In the genomic region with DNA sequence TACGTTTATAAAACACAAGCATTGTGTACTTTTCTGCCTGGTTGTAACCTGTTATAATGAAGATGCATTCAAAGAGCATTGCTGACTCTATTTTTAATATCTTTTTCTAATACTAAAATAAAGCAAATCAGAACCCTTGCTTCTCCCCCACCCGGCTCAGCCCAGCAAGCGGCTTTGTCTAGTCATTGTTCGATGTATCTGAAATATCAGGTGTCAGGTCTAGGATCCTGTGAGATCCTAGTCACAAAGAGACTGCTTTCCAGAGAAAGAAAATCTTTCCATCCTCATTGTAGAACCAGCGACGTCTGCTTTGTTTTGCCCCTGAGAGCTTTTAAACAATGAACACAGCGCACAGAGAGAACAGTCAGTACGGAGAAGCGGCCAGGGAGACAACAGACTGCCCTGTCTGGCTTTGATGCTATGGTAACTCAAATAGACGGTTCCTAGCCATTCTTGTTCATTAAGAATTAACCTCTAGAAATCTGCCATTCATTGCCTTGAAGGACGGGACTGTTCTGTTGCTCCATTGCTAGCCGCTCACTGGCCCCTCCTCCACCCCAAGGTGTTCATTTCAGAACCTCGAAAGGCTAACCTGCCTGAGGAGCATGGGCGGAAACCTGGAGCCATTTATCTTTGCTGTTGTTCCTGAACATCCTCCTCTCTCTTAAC, we compare ENCODE assay signal across 17 mouse cellular contexts. TPM values are rescaled to one million over a fixed set of nuclear protein-coding genes. Genes with fewer than 3 reads are reported as not detected.
A peak's percentile ranks its signal among the peaks of the same experiment; 100 is the strongest.
DNase-seq lines count a peak whose midpoint lies in the region; ATAC-seq and TF ChIP-seq lines count a peak whose summit lies in the region.
"Had no signal": no experiment of that assay in that cellular context is flagged by ENCODE, and none has a peak within 500 bp of the region (broad histone marks: within the 10 kb centered on the region; RNA-seq: fewer than 3 reads in every experiment).

No protein-coding gene starts in this region.

- H3K4me2 ChIP-seq in forebrain, embryonic 14.5 days (ENCODE audit: low read length), result peak overlapping the region; percentile 18; the same call in 1 of the 2 replicates
- H3K4me2 ChIP-seq in hindbrain, postnatal 0 days (ENCODE audit: low read depth, low read length), result peak overlapping the region; percentile 34; the same call in 1 of the 2 replicates
- H3K4me2 ChIP-seq in neural tube, embryonic 13.5 days, result peak overlapping the region; percentile 39
- H3K4me2 ChIP-seq: heart, embryonic 15.5 days; lung, embryonic 15.5 days had no signal

- TF ChIP-seq CTCF in hindbrain, postnatal 0 days (IDR thresholded peaks at IDR 0.05; ENCODE audit: low read depth), result no peak

- 63% methylated on average over 14 of the region's 14 CpGs for WGBS in embryonic facial prominence, embryonic 10.5 days
- WGBS in forebrain, embryonic 14.5 days, result 34% methylated on average over 14 of the region's 14 CpGs
- 27% methylated on average over 14 of the region's 14 CpGs for whole genome bisulfite sequencing in hindbrain, postnatal 0 days
- WGBS in neural tube, embryonic 13.5 days, result 43% methylated on average over 14 of the region's 14 CpGs

- peak overlapping the region; percentile 52; the same call in 1 of the 2 replicates for H3K9ac ChIP-seq in forebrain, embryonic 14.5 days (ENCODE audit: low read length)
- H3K9ac ChIP-seq in hindbrain, postnatal 0 days (replicated peaks; ENCODE audit: low read length), result peak overlapping the region; percentile 30; the same call in 1 of the 2 replicates
- no peak overlapping the region; the same call in 1 of the 2 replicates for H3K9ac ChIP-seq in neural tube, embryonic 13.5 days
- H3K9ac ChIP-seq: heart, embryonic 15.5 days; lung, embryonic 15.5 days had no signal

- no peaks in the 10 kb centered on the region for H3K36me3 ChIP-seq in embryonic facial prominence, embryonic 10.5 days (replicated peaks)
- no peaks in the 10 kb centered on the region for H3K36me3 ChIP-seq in forebrain, embryonic 14.5 days (ENCODE audit: control insufficient read depth, insufficient read depth, low read length)
- H3K36me3 ChIP-seq in hindbrain, postnatal 0 days (ENCODE audit: insufficient read depth, low read length), result no peaks in the 10 kb centered on the region
- H3K36me3 ChIP-seq in neural tube, embryonic 13.5 days, result no peaks in the 10 kb centered on the region
- H3K36me3 ChIP-seq: heart, embryonic 15.5 days; lung, embryonic 15.5 days had no signal

- no peak overlapping the region for H3K27ac ChIP-seq in embryonic facial prominence, embryonic 10.5 days (replicated peaks)
- 0 out of 2 replicates have a peak overlapping the region, but pooled peaks have one; percentile 21 for H3K27ac ChIP-seq in forebrain, embryonic 14.5 days (ENCODE audit: low read depth, low read length)
- H3K27ac ChIP-seq in hindbrain, postnatal 0 days, result 0 out of 2 replicates have a peak overlapping the region, but pooled peaks have one; percentile 32
- H3K27ac ChIP-seq in neural tube, embryonic 13.5 days (replicated peaks), result peak overlapping the region; percentile 72
- H3K27ac ChIP-seq: heart, embryonic 15.5 days; lung, embryonic 15.5 days had no signal

- H3K9me3 ChIP-seq in embryonic facial prominence, embryonic 10.5 days, result no peaks in the 10 kb centered on the region
- H3K9me3 ChIP-seq in forebrain, embryonic 14.5 days (replicated peaks; ENCODE audit: control insufficient read depth, low read length), result no peaks in the 10 kb centered on the region
- H3K9me3 ChIP-seq in hindbrain, postnatal 0 days (ENCODE audit: low read length), result no peaks in the 10 kb centered on the region
- peaks cover 6% of the 10 kb centered on the region; the same call in 1 of the 2 replicates for H3K9me3 ChIP-seq in neural tube, embryonic 13.5 days
- H3K9me3 ChIP-seq: heart, embryonic 15.5 days; lung, embryonic 15.5 days had no signal

- peak overlapping the region; percentile 14; the same call in 1 of the 2 replicates for H3K4me3 ChIP-seq in embryonic facial prominence, embryonic 10.5 days
- no peak overlapping the region for H3K4me3 ChIP-seq in forebrain, embryonic 14.5 days (ENCODE audit: low read depth, low read length)
- no peak overlapping the region for H3K4me3 ChIP-seq in hindbrain, postnatal 0 days (ENCODE audit: low read length)
- H3K4me3 ChIP-seq in neural tube, embryonic 13.5 days, result no peak overlapping the region
- H3K4me3 ChIP-seq: heart, embryonic 15.5 days; lung, embryonic 15.5 days; megakaryocyte, embryonic 14.5 days had no signal

- no peaks in the 10 kb centered on the region for H3K4me1 ChIP-seq in embryonic facial prominence, embryonic 10.5 days
- no peaks in the 10 kb centered on the region; the same call in none of the 2 replicates for H3K4me1 ChIP-seq in forebrain, embryonic 14.5 days (ENCODE audit: control insufficient read depth, insufficient read depth, low read length)
- H3K4me1 ChIP-seq in hindbrain, postnatal 0 days (ENCODE audit: insufficient read depth, low read length), result no peaks in the 10 kb centered on the region
- peaks cover 9% of the 10 kb centered on the region for H3K4me1 ChIP-seq in neural tube, embryonic 13.5 days (replicated peaks)
- H3K4me1 ChIP-seq: heart, embryonic 15.5 days; lung, embryonic 15.5 days had no signal

- no peaks in the 10 kb centered on the region for H3K27me3 ChIP-seq in embryonic facial prominence, embryonic 10.5 days (replicated peaks; ENCODE audit: low read depth, poor library complexity, severe bottlenecking)
- no peaks in the 10 kb centered on the region for H3K27me3 ChIP-seq in forebrain, embryonic 14.5 days (replicated peaks; ENCODE audit: control insufficient read depth, insufficient read depth, low read length)
- no peaks in the 10 kb centered on the region for H3K27me3 ChIP-seq in hindbrain, postnatal 0 days (ENCODE audit: insufficient read depth, low read length)
- no peaks in the 10 kb centered on the region for H3K27me3 ChIP-seq in neural tube, embryonic 13.5 days
- H3K27me3 ChIP-seq: CH12.LX; heart, embryonic 15.5 days; lung, embryonic 15.5 days; megakaryocyte, embryonic 14.5 days had no signal

- ATAC-seq in forebrain, embryonic 14.5 days, result peak; percentile 37; the same call in 1 of the 2 replicates
- peak; percentile 55 for ATAC-seq in hindbrain, postnatal 0 days
- ATAC-seq in neural tube, embryonic 13.5 days (ENCODE audit: low read depth), result peak; percentile 59
- ATAC-seq: Patski had no signal

- DNase-seq in embryonic facial prominence, embryonic 10.5 days (ENCODE audit: low spot score), result no peak
- DNase-seq in forebrain, embryonic 14.5 days (ENCODE audit: low spot score), result peak; percentile 34
- DNase-seq in hindbrain, postnatal 0 days (ENCODE audit: low spot score), result peak; percentile 35
- DNase-seq in spleen, postnatal 10 days (ENCODE audit: low spot score in 2 of 2), result no peak
- DNase-seq in left cerebral cortex, postnatal 10 days (ENCODE audit: extremely low spot score in 1 of 2, low spot score in 2 of 2), result no peak
- DNase-seq in gastrocnemius, adult 18-20 months (ENCODE audit: low spot score), result no peak
- DNase-seq: cerebellum, postnatal 25 days; gastrocnemius, postnatal 25 days; kidney, postnatal 14 days; liver; right cerebral cortex, postnatal 4 days had no signal

- intact Hi-C loops in left cerebral cortex, postnatal 10 days (cut with DNase I), result no loop called here

RNA-seq across cellular contexts. Expression of a gene that starts 22.9 kb away (rescaled TPM):
- 0.91 and 0.96 TPM in 2 replicates for polyA plus RNA-seq in embryonic facial prominence, embryonic 10.5 days (2016; fragmentation: Nextera tagmentation; extraction: Ambion mirVana)
- 1.7 and 2.0 TPM in 2 replicates for polyA plus RNA-seq in forebrain, embryonic 14.5 days (2014; fragmentation: Nextera tagmentation; extraction: Ambion mirVana)
- total RNA-seq in hindbrain, postnatal 0 days (2014; rRNA removed), result 7.1 and 10.0 TPM in 2 replicates
- 4.1 and 5.3 TPM in 2 replicates for polyA plus RNA-seq in hindbrain, postnatal 0 days (2015; fragmentation: Nextera tagmentation; extraction: Ambion mirVana)
- 1.2 and 1.5 TPM in 2 replicates for polyA plus RNA-seq in neural tube, embryonic 13.5 days (2015; fragmentation: Nextera tagmentation; extraction: Ambion mirVana)
- total RNA-seq in left cerebral cortex, postnatal 10 days (2021), result 100 to 1,000 TPM; 106 to 122 TPM
- under 1 TPM; 0.57 to 0.59 TPM for total RNA-seq in gastrocnemius, adult 18-20 months (2021)

Comparison
In these comparisons a context has a peak if more than half of its experiments do, and no peak if none do; other contexts are left out.
1. DNase-seq: peak in forebrain, embryonic 14.5 days (single experiment) and hindbrain, postnatal 0 days (single experiment); none in embryonic facial prominence, embryonic 10.5 days (single experiment), spleen, postnatal 10 days (0 of 2), left cerebral cortex, postnatal 10 days (0 of 2) and gastrocnemius, adult 18-20 months (single experiment).
2. Peak in every context shown above with its lines, with median percentiles within 50 percentile points of each other: ATAC-seq and H3K4me2 ChIP-seq.